Mouse (Mus musculus) forebrain, embryonic 12.5 days (tissue): Measurements from ENCODE around the gene Dazap2. TPM values are rescaled to one million over a fixed set of nuclear protein-coding genes. Genes with fewer than 3 reads are reported as not detected.

Experiments used
- ATAC-seq: fragments of 200-750 bp; cut with Nextera tagmentation; 2 replicates; pipeline ENCODE4 v1.8.0; 2017; ENCODE audit warnings: moderate TSS enrichment; ENCODE audit not compliant: low FRiP score
- H3K27ac ChIP-seq: fragments of 300-500 bp; sonication (generic); 2 replicates; pipeline ENCODE4 v1.5.1; 2016; ENCODE audit warnings: mild to moderate bottlenecking
- H3K27me3 ChIP-seq: fragments of 300-500 bp; sonication (generic); 2 replicates; pipeline ENCODE4 v1.6.1; 2016; ENCODE audit warnings: mild to moderate bottlenecking
- H3K36me3 ChIP-seq: fragments of 300-500 bp; sonication (generic); replicated peaks from 2 replicates; pipeline ENCODE4 v1.6.1; 2016; ENCODE audit warnings: mild to moderate bottlenecking
- H3K4me1 ChIP-seq: fragments of 300-500 bp; sonication (generic); 2 replicates; pipeline ENCODE4 v1.6.1; 2016
- H3K4me2 ChIP-seq: fragments of 300-500 bp; sonication (generic); 2 replicates; pipeline ENCODE4 v1.6.1; 2016; ENCODE audit warnings: mild to moderate bottlenecking, moderate library complexity
- H3K4me3 ChIP-seq: fragments of 300-500 bp; sonication (generic); replicated peaks from 2 replicates; pipeline ENCODE4 v1.5.1; 2016; ENCODE audit warnings: mild to moderate bottlenecking
- H3K9ac ChIP-seq: fragments of 300-500 bp; sonication (generic); 2 replicates; pipeline ENCODE4 v1.6.1; 2016; ENCODE audit warnings: mild to moderate bottlenecking
- H3K9me3 ChIP-seq: fragments of 300-500 bp; sonication (generic); 2 replicates; pipeline ENCODE4 v1.6.1; 2016
- WGBS: fragments of 180-500 bp; shearing (Covaris S2); methylation state at CpG from one replicate; pipeline ENCODE4 v1.1.7; 2016; 5-methylcytosine and 5-hydroxymethylcytosine counted together
- polyA plus RNA-seq: library from polyadenylated mRNA; unstranded; fragments of >200 nt; fragmentation: Nextera tagmentation; extraction: Ambion mirVana; gene quantifications from 2 replicates; pipeline ENCODE4 v1.2.1, GENCODE M21; 2016

Gene Dazap2
- polyA plus RNA-seq, 1 experiment from 2014 or later = 197 TPM

GRCm38 (mm10) chr15:100631454-100632170 lies 16.5 kb downstream of the Dazap2 start:
- Histone ChIP-seq H3K9me3 (no peaks in the 10 kb centered on the region), H3K27me3 (peaks cover 59% of the 10 kb centered on the region)
- no peak for ATAC-seq

GRCm38 (mm10) chr15:100632323-100632722 lies 17.2 kb downstream of the Dazap2 start:
- ATAC-seq = no peak
- Histone ChIP-seq H3K4me3 (no peak overlapping the region), H3K4me2 (no peak overlapping the region), H3K36me3 (no peaks in the 10 kb centered on the region), H3K9me3 (no peaks in the 10 kb centered on the region), H3K4me1 (peaks cover 22% of the 10 kb centered on the region), H3K27ac (no peak overlapping the region), H3K9ac (no peak overlapping the region), H3K27me3 (peaks cover 66% of the 10 kb centered on the region)
- WGBS = 87% methylated on average over 5 of the region's 5 CpGs

More at GRCm38 (mm10) chr15:100631454-100632170, 16.5 kb downstream of the Dazap2 start:
- Histone ChIP-seq H3K4me2 (no peak overlapping the region), H3K27ac (no peak overlapping the region), H3K9ac (no peak overlapping the region), H3K4me1 (peaks cover 16% of the 10 kb centered on the region), H3K36me3 (no peaks in the 10 kb centered on the region), H3K4me3 (no peak overlapping the region)
- 92% methylated on average over 12 of the region's 12 CpGs for WGBS

DNA sequence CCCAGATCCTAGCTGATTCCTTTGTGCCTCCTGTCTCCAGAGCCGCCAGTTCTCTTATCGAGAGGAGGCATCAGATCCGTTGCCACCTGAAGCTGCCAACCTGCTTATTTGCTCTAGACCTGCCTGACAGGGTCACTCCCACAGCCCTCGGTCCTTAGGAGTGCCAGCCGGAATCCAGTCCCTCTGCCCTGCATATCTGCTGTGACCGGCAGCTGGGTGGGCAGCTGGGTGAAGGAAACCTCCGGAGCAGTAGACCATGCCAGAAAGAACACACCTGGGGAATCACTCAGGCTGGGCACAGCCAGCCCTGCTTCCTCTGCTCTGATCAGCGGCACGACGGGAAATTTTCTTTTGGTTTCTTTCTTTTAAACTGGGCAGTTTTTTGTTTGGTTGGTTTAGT lies 18.2 kb downstream of the Dazap2 start:
- no peaks in the 10 kb centered on the region for H3K9me3 ChIP-seq
- ATAC-seq = no peak
- no peak overlapping the region for H3K4me3 ChIP-seq
- no peak overlapping the region for H3K4me2 ChIP-seq
- 86% methylated on average over 10 of the region's 10 CpGs for WGBS
- no peak overlapping the region for H3K9ac ChIP-seq
- peaks cover 13% of the 10 kb centered on the region for H3K4me1 ChIP-seq
- no peaks in the 10 kb centered on the region for H3K36me3 ChIP-seq
- H3K27ac ChIP-seq = no peak overlapping the region
- H3K27me3 ChIP-seq = peaks cover 72% of the 10 kb centered on the region

- peaks cover 13% of the 10 kb centered on the region for H3K4me1 ChIP-seq
- H3K4me3 ChIP-seq = no peak overlapping the region
- 11% methylated on average over 9 of the region's 9 CpGs for WGBS
- H3K9me3 ChIP-seq = no peaks in the 10 kb centered on the region
- no peaks in the 10 kb centered on the region for H3K36me3 ChIP-seq
- H3K27me3 ChIP-seq = peaks cover 76% of the 10 kb centered on the region
- no peak for ATAC-seq
- no peak overlapping the region for H3K9ac ChIP-seq
- H3K27ac ChIP-seq = no peak overlapping the region
- no peak overlapping the region for H3K4me2 ChIP-seq
These were observed 20.1 kb downstream of the Dazap2 start for GRCm38 (mm10) chr15:100635239-100635638.

DNA sequence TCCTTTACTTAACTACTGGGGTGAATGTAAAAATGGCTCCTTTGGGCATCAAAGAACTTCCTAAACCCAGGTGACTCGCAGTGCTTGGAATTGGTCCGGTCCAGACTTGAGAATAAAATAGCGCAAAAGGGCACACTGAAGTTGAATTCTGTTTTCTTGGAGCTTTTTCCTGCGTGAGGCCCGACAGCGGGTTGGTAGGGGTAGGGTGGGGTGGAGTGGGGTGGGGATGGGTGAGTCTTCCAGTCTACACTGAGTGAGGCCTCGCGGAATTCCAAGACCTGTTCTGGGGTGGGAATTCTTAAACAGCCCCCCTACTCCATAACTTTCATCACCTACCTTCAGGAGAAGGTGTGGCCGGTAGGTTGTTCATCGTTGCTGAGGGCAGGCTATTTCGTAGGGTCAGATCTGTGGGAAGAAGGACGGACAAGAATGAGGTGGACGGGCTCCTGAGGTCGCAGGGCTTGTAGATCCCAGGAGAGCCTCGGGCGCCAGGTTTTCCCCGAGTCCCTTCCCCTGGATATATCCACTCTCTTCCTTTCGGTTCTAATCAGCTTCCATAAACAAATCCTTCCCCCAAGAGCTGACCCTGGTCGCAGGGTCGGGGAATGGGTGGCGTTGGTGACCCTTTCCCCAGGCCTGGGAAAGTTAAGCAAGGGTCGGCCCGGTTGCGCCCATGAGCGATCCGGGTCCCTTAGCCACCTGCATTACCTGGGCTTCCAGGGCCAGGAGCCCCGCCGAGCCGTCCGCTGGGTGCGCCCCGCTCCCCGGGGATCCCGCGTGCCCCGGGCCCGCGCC lies 20.9 kb downstream of the Dazap2 start:
- WGBS = 3% methylated on average over 38 of the region's 38 CpGs
- Histone ChIP-seq H3K4me1 (peaks cover 13% of the 10 kb centered on the region), H3K9me3 (no peaks in the 10 kb centered on the region), H3K27ac (no peak overlapping the region), H3K4me2 (peak overlapping the region; percentile 81), H3K36me3 (no peaks in the 10 kb centered on the region), H3K27me3 (peaks cover 76% of the 10 kb centered on the region), H3K4me3 (peak overlapping the region; percentile 50), H3K9ac (peak overlapping the region; percentile 42; the same call in 1 of the 2 replicates)
- ATAC-seq = no peak

- no peaks in the 10 kb centered on the region for H3K9me3 ChIP-seq
- no peak for ATAC-seq
- peak within 1 kb of the TSS; percentile 50 for H3K4me3 ChIP-seq
- peaks cover 71% of the 10 kb centered on the region for H3K27me3 ChIP-seq
- H3K4me2 ChIP-seq = peak within 1 kb of the TSS; percentile 81
- peaks cover 13% of the 10 kb centered on the region for H3K4me1 ChIP-seq
- no peaks in the 10 kb centered on the region for H3K36me3 ChIP-seq
- no peak within 1 kb of the TSS for H3K27ac ChIP-seq
- peak within 1 kb of the TSS; percentile 42 for H3K9ac ChIP-seq
- WGBS = under 1% methylated on average over 77 of the region's 77 CpGs
These were observed 21.8 kb downstream of the Dazap2 start, which contains the start of gene Smagp for GRCm38 (mm10) chr15:100636700-100637501. Smagp (minus strand) TSS chr15:100636940.

GRCm38 (mm10) chr15:100637661-100638060 lies 22.5 kb downstream of the Dazap2 start:
- ATAC-seq = no peak
- Histone ChIP-seq H3K36me3 (no peaks in the 10 kb centered on the region), H3K9ac (no peak overlapping the region), H3K4me2 (no peak overlapping the region), H3K27me3 (peaks cover 64% of the 10 kb centered on the region), H3K4me3 (no peak overlapping the region), H3K4me1 (peaks cover 13% of the 10 kb centered on the region), H3K27ac (no peak overlapping the region), H3K9me3 (no peaks in the 10 kb centered on the region)
- 19% methylated on average over 6 of the region's 6 CpGs for WGBS

DNA sequence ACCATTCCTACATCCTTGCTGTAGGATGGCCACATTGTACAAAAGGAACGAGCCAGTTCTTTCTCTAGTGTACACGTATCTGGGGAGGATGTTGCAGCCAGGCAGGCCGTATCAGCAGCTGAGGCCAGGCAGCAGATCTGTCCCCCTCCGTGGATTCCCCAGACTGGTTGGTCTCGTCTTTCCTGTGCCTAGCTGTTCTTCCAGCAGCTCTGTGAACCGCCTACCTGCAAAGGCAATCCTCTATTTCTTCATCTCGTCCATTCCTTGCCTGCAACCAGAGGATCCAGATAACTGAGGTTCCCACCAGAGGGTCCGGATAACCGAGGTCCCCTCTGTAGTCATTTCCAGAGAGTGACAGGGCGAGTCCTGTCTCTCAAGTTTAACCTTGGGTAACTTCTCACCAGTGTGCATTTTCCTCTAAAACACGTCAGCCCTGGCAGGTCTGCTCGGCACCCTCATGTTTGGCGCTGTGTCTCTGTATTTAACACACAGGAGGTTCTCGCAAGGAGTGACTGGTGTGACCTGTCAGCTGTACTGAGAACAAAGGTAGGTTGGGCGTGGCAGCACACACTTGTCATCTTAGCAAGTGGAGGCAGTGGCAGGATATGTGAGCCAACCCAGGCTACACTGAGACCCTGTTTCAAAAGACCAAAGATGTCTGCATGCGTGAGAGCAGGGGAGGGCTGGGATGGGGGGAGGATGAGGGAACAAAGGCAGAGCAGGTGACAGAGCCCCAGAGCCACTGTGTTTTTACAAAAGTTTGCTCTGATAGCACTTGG lies 25.0 kb downstream of the Dazap2 start:
- ATAC-seq = no peak

GRCm38 (mm10) chr15:100641226-100641810 lies 26.2 kb downstream of the Dazap2 start:
- peaks cover 9% of the 10 kb centered on the region for H3K4me1 ChIP-seq
- H3K4me2 ChIP-seq = no peak overlapping the region
- WGBS = 83% methylated on average over 9 of the region's 16 CpGs
- no peak overlapping the region for H3K27ac ChIP-seq
- H3K9ac ChIP-seq = no peak overlapping the region
- H3K9me3 ChIP-seq = no peaks in the 10 kb centered on the region
- no peaks in the 10 kb centered on the region for H3K36me3 ChIP-seq
- H3K27me3 ChIP-seq = peaks cover 30% of the 10 kb centered on the region
- no peak overlapping the region for H3K4me3 ChIP-seq
- ATAC-seq = no peak

More for the DNA sequence above, 25.0 kb downstream of the Dazap2 start:
- Histone ChIP-seq H3K27ac (no peak overlapping the region), H3K9me3 (no peaks in the 10 kb centered on the region), H3K36me3 (no peaks in the 10 kb centered on the region), H3K4me2 (no peak overlapping the region), H3K9ac (no peak overlapping the region), H3K4me1 (peaks cover 13% of the 10 kb centered on the region), H3K4me3 (no peak overlapping the region), H3K27me3 (peaks cover 41% of the 10 kb centered on the region)
- 80% methylated on average over 16 of the region's 16 CpGs for WGBS

- Histone ChIP-seq H3K4me1 (no peaks in the 10 kb centered on the region), H3K27ac (no peak overlapping the region), H3K9ac (no peak overlapping the region), H3K36me3 (no peaks in the 10 kb centered on the region), H3K9me3 (no peaks in the 10 kb centered on the region), H3K4me2 (no peak overlapping the region), H3K4me3 (no peak overlapping the region), H3K27me3 (peaks cover 18% of the 10 kb centered on the region)
- 92% methylated on average over 7 of the region's 7 CpGs for WGBS
- ATAC-seq = no peak
These were observed 27.3 kb downstream of the Dazap2 start for GRCm38 (mm10) chr15:100642451-100642850.

GRCm38 (mm10) chr15:100646161-100646560 lies 31.0 kb downstream of the Dazap2 start:
- Histone ChIP-seq H3K9me3 (no peaks in the 10 kb centered on the region), H3K27ac (no peak overlapping the region), H3K27me3 (no peaks in the 10 kb centered on the region), H3K4me3 (no peak overlapping the region), H3K4me2 (no peak overlapping the region), H3K4me1 (no peaks in the 10 kb centered on the region), H3K36me3 (no peaks in the 10 kb centered on the region), H3K9ac (no peak overlapping the region)
- 83% methylated on average over 6 of the region's 6 CpGs for WGBS
- no peak for ATAC-seq
